In genomic region chr3:55276446-55276845, GRCm38 (mm10) we compare ENCODE assay signal across 16 mouse cellular contexts. TPM values are rescaled to one million over a fixed set of nuclear protein-coding genes. Genes with fewer than 3 reads are reported as not detected.
"Had no signal": no experiment of that assay in that cellular context is flagged by ENCODE, and none has a peak within 500 bp of the region (broad histone marks: within the 10 kb centered on the region; RNA-seq: fewer than 3 reads in every experiment).

No protein-coding gene starts in this region.

- H3K27me3 ChIP-seq: limb, embryonic 12.5 days; neural tube, embryonic 12.5 days had no signal

- ATAC-seq: lung, postnatal 0 days had no signal

- DNase-seq: kidney, adult 8-10 months; kidney, postnatal 36 days; liver; lung, adult 18-20 months; lung, postnatal 4 days; midbrain, embryonic 14.5 days; thymus, adult 2 months; thymus, postnatal 25 days had no signal

- H3K27ac ChIP-seq: kidney, postnatal 0 days; limb, embryonic 12.5 days; liver, embryonic 14.5 days; midbrain, embryonic 10.5 days; neural tube, embryonic 12.5 days had no signal

- H3K36me3 ChIP-seq: limb, embryonic 12.5 days; midbrain, embryonic 10.5 days had no signal

- H3K9me3 ChIP-seq: limb, embryonic 12.5 days; midbrain, embryonic 10.5 days; neural tube, embryonic 12.5 days had no signal

- H3K4me3 ChIP-seq: limb, embryonic 12.5 days; midbrain, embryonic 10.5 days; neural tube, embryonic 12.5 days had no signal

- H3K9ac ChIP-seq: limb, embryonic 12.5 days; liver, embryonic 14.5 days; neural tube, embryonic 12.5 days had no signal

- H3K4me2 ChIP-seq: limb, embryonic 12.5 days; neural tube, embryonic 12.5 days had no signal

RNA-seq across cellular contexts. Expression of gene Dclk1, which starts 34.3 kb away (rescaled TPM):
- total RNA-seq: megakaryocyte, adult 5-6 weeks; monocyte, adult 5-6 weeks had no signal
